Mouse (Mus musculus): ENCODE measurements around the gene Olfr1506.
"Not testable (repeated sequence)": the region's sequence is repeated elsewhere in the genome, so short reads cannot be mapped to it uniquely, and the experiment has no call there.

Olfr1506 gene

DNA sequence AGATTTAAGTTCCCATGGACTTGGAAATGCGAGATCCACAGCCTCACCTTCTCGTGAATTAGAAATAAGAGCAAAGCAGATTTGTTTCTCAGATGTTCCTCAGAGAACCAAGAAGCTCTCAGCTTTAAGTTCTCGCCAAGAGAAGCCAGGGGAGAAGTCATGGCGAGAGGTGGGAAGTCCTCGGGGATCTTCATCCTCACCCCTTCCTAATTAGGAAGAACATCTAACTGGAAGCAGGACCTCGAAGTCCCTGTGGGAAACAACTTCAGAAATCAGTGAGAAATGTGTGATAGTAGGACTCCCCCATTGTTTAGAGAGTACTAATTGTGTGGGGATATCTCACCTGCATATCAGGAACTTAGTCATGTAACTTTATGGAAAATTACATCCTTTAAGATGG is at the start of gene Olfr1506:
TSS of gene Olfr1506 (minus strand) at position 101 of the 400 bp plus-strand sequence.
- not testable (repeated sequence) for DNase-seq (ENCODE audit: low read depth, low spot score)

DNA sequence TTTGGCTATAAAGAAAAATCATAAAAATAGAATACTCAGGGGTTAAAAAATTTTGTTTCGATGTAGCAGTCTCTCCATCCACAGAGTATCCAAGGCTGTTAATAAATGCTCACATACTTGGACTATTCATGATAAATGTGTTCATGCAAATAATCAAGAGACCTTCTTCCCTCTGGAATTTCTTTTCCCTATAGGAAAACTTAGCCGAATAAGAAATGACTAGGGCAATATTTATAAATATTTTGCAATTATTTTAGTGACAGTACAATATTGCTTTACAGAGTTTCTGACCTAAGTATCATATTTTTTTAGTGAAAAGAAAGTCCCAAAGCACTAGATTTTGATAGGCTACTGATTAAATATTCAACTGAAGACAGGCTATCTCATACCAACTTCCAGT is 46.6 kb upstream of the Olfr1506 start, which contains the start of gene Olfr1271:
TSS of gene Olfr1271 (minus strand) at position 101 of the 400 bp plus-strand sequence.
- DNase-seq (ENCODE audit: low read depth, low spot score): no peak

DNA sequence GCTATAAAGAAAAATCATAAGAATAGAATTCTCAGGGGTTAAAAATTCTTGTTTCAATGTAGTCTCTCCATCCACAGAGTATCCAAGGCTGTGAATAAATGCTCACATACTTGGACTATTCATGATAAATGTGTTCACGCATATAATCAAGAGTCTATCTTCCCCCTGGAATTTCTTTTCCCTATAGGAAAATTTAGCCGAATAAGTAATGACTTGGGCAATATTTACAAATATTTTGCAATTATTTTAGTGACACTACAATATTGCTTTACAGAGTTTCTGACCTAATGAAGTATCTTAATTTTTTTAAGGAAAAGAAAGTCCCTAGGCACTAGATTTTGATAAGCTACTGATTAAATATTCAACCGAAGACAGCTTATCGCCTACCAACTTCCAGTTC is 33.2 kb upstream of the Olfr1506 start, which contains the start of gene Olfr142:
TSS of gene Olfr142 (minus strand) at position 101 of the 400 bp plus-strand sequence.
- no peak for DNase-seq (ENCODE audit: low read depth, low spot score)

DNA sequence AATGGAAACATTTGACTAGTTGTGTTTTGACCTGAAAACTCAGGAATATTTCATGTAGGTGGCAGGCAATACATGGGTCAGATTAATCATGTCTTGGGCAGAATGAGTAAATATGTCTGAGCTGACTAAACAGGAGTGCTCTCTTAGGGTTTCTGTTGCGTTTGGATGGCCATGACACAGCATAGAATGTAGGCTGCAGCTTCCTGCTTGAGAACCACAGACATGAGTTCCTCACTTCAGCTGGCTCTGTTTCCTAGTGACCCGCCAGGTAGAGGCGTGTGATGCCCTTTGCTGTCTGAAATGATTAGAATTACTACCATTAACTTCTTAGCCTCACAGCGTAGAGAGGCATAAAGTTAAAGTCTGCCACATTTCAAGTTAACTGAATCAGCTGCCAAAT is 24.7 kb downstream of the Olfr1506 start:
- not testable (repeated sequence) for DNase-seq (ENCODE audit: low read depth, low spot score)

DNA sequence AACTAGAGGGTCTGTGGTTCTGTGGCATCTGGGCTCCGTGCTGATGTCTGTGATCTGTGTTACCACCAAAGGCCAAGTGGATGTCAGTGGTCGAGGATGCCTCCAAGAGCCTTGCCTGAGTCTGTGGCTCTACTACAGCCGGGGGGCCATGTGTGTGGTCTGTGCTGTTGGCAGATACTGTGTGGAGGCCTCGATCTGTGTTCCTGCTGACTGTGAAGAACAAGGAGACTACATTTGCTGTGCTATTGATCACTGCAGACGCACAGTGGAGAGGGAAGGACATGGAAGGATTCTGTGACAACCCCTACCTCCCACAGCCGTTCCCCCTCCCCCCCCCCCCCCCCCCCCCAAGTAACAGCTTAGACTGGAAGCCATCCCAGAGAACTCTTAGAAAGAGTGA is 29.0 kb downstream of the Olfr1506 start:
- not testable (repeated sequence) for DNase-seq (ENCODE audit: low read depth, low spot score)

DNA sequence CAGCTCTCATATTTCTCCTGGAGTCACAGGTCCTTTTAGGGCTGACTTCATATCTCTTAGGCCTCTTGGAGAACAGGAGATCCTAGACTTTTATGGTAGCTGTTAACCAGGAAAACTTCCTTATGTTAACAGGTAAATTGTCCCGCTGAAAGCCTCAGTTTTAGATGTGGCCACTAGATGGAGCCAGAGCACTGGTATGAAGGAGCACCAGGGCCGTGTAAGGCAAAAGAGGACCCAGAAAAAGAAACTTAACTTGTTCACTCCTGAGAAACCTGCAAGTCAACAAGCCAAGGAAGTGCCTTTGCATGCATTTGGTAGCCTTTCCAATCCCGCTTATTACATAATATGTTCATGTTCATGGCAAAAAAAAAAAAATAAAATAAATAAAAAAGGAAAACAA is 29.5 kb downstream of the Olfr1506 start:
- not testable (repeated sequence) for DNase-seq (ENCODE audit: low read depth, low spot score)

DNA sequence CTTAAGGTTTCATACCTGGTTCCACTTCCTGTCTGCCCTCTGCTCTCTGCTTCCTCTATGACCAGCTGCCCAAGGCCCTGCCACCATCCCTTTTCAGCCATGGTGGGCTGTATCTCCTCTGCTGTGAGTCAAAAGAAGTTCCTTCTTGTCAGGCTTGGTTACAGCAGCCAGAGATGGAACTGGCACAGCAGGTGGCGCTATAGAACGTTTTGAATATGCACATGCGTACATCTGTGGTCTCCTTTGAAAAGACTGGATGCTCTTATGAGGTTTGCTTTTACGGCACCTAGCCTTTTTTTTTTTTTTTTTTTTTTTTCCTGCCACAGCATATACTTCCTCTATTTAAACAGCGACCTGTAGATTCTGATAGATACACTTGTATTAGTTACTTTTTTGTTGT is 37.2 kb downstream of the Olfr1506 start:
- not testable (repeated sequence) for DNase-seq (ENCODE audit: low read depth, low spot score)

DNA sequence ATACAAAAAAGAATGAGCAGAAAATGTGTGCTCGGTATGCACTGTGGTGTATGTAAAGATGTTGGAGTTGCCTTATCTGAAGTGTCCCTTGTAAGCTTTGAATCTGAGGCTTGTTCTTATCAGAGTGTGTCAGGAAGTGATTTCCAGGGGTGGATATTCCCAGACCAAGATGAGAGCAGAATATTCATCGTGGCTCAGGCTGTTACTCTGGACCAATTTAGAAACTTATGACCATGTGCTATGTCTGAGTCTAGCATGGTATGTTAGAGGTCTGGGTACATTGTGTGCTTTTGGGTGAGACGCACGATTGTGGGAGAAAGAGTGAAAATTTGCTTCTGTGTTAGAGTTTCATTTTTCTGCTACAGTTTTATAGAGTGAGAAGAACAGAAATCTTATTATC is 38.2 kb downstream of the Olfr1506 start:
- not testable (repeated sequence) for DNase-seq (ENCODE audit: low read depth, low spot score)

All from brain, adult 2 months (tissue).